Mouse (Mus musculus): Measurements from ENCODE around the gene Nudt16l1. TPM values are rescaled to one million over a fixed set of nuclear protein-coding genes. Genes with fewer than 3 reads are reported as not detected.

The Nudt16l1 gene
- polyA plus RNA-seq (2012; rRNA removed), result 102 and 104 TPM in 2 replicates

- peaks cover 11% of the 10 kb centered on the region; the same call in 1 of the 2 replicates for H3K4me1 ChIP-seq (ENCODE audit: control insufficient read depth, insufficient read depth, low read length)
- no peaks in the 10 kb centered on the region for H3K27me3 ChIP-seq (ENCODE audit: control insufficient read depth, insufficient read depth, low read length)
- H3K27ac ChIP-seq (ENCODE audit: insufficient read depth, low read length), result peak within 1 kb of the TSS; percentile 37
- no peak for TF ChIP-seq CTCF (IDR thresholded peaks at IDR 0.05; ENCODE audit: borderline replicate concordance, insufficient read depth, low read depth, low read length)
- TF ChIP-seq POLR2A (IDR thresholded peaks at IDR 0.05; ENCODE audit: borderline replicate concordance, insufficient read depth, low read length), result no peak
- peak within 1 kb of the TSS; percentile 87 for H3K4me3 ChIP-seq (replicated peaks; ENCODE audit: insufficient read depth, low read depth, low read length)
- WGBS, result 2% methylated on average over 2 of the region's 2 CpGs
- DNase-seq, result no peak
These were observed at the start of gene Nudt16l1 for GRCm38 (mm10) chr16:4938461-4938860. Gene Nudt16l1, plus strand, starts transcription at chr16:4938761.

DNA sequence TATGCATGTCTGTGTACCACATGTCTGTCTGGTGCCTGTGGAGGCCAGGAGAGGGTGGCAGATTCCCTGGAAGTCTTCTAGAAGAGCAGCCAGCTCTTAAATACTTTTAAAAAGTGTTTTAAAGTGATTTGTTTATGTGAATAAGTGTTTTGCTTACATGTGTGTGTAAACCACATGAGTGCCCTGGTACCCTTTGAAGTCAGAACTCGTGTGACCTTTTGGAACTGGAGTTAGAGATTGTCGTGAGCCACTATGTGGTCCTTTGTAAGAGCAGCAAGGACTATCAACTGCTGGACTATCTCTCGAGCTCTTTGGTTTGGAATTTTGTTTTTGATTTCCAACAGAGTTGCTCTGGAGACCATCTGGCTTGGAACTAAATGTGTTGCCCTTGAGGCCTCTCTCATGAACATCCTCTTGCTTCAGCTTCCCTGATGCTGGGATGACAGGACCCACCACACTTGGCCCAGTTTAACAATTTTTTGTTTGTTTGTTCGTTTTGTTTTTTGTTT, 48.3 kb upstream of the Nudt16l1 start:
- H3K4me3 ChIP-seq (replicated peaks; ENCODE audit: insufficient read depth, low read depth, low read length), result no peak overlapping the region
- DNase-seq, result no peak
- peaks cover 4% of the 10 kb centered on the region; the same call in 1 of the 2 replicates for H3K4me1 ChIP-seq (ENCODE audit: control insufficient read depth, insufficient read depth, low read length)
- TF ChIP-seq POLR2A (IDR thresholded peaks at IDR 0.05; ENCODE audit: borderline replicate concordance, insufficient read depth, low read length) (no peak), CTCF (IDR thresholded peaks at IDR 0.05; ENCODE audit: borderline replicate concordance, insufficient read depth, low read depth, low read length) (no peak)
- H3K27me3 ChIP-seq (ENCODE audit: control insufficient read depth, insufficient read depth, low read length), result no peaks in the 10 kb centered on the region
- WGBS, result 34% methylated on average over 4 of the region's 4 CpGs
- H3K27ac ChIP-seq (ENCODE audit: insufficient read depth, low read length), result no peak overlapping the region

DNA sequence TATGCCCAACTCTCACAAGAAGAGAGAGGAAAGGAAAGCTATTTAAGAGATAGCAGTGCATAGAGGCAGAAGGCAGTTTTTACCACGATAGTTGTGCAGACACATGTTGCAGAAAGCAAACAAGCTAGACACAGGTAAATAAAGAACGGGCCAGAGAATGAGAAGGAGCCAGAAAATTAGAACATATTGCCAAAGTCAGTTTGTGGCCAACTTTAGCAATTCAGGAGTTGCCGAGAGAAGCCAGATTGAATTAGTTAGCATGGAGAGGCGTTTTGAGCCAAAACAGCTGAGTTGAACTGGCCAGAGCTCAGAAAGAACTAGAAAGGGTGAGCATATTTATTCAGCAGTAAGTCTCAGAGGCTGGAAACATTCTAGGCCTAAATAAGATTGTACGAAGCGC, 46.4 kb upstream of the Nudt16l1 start:
- TF ChIP-seq POLR2A (IDR thresholded peaks at IDR 0.05; ENCODE audit: borderline replicate concordance, insufficient read depth, low read length), result no peak
- no peak for TF ChIP-seq CTCF (IDR thresholded peaks at IDR 0.05; ENCODE audit: borderline replicate concordance, insufficient read depth, low read depth, low read length)
- Histone ChIP-seq H3K27me3 (ENCODE audit: control insufficient read depth, insufficient read depth, low read length) (no peaks in the 10 kb centered on the region), H3K4me3 (replicated peaks; ENCODE audit: insufficient read depth, low read depth, low read length) (no peak overlapping the region), H3K4me1 (ENCODE audit: control insufficient read depth, insufficient read depth, low read length) (peaks cover 18% of the 10 kb centered on the region), H3K27ac (ENCODE audit: insufficient read depth, low read length) (no peak overlapping the region)
- WGBS, result 42% methylated on average over 6 of the region's 6 CpGs
- DNase-seq, result no peak

DNA sequence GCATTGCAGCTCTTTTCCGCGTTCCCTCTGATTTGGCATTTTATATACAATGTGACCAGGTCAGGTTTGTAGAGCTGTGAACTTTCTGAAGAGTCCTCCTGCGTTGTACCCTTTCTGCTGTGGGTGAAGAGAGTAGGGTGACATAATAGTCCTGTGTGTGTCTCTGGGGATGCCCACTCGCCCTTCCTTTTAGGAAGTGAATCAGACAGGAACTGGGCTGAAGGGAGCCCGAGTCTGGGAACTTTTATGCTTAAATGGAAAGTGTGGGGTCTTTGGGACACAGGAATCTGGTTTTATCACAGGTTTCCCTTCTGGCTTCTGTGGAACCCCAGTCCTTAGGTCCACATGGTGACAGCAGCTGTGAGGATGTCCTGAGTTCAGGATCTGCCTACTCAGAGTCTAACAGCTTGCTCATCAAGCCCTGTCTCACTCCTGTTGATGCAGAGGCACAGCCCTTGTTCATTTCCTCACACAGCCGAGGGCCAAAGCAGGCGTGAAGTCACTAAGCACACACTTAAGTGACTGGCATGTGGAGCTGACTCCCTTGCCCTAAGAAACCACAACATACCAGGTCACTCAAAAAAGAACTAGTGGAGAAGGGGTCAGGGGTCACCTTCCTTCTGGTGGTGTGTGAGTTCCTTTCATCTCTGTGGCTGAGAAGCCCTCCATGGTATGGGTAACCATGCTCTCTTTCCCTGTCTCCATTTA, 44.2 kb upstream of the Nudt16l1 start:
- TF ChIP-seq POLR2A (IDR thresholded peaks at IDR 0.05; ENCODE audit: borderline replicate concordance, insufficient read depth, low read length) (no peak), CTCF (IDR thresholded peaks at IDR 0.05; ENCODE audit: borderline replicate concordance, insufficient read depth, low read depth, low read length) (no peak)
- peaks cover 22% of the 10 kb centered on the region for H3K4me1 ChIP-seq (ENCODE audit: control insufficient read depth, insufficient read depth, low read length)
- H3K4me3 ChIP-seq (replicated peaks; ENCODE audit: insufficient read depth, low read depth, low read length), result no peak overlapping the region
- H3K27me3 ChIP-seq (ENCODE audit: control insufficient read depth, insufficient read depth, low read length), result no peaks in the 10 kb centered on the region
- no peak overlapping the region for H3K27ac ChIP-seq (ENCODE audit: insufficient read depth, low read length)
- WGBS, result 87% methylated on average over 7 of the region's 7 CpGs
- DNase-seq, result no peak

DNA sequence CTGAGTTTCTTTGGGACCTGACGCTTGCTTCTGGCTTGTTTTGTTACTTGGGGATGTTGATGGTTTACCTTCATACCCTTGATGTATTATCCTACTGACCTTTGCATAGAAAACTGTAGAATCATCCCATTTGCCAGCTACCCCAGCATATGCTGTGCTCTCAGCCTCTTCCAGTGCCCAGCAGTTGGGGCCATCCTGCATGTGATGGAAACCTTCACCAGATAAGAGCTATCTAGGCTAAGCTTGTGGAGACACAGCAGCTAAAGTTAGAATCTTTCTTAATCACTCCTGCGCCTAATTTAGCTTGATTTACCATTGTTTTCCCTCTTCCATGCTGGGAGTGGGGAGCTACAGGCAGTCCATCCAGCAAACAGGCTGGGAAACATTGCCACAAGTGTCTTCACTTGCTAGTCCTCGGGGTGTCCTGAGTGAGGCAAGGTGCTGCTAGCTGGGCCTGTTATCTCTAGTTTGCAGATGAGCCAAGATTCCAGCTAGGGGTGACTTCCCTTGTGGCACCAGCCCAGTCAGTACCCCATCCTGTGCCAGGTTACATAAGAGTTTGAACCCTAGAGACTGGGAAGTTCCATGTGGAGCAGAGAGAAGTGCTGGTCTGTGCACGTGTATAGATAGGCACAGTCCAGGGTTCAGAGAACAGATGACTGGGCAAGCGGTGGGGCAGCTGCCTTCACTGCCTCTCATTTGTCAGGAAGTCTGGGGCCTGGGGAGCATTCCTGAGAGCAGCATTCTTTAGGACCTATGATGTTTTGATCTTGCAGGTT, 42.1 kb upstream of the Nudt16l1 start:
- H3K4me3 ChIP-seq (replicated peaks; ENCODE audit: insufficient read depth, low read depth, low read length), result no peak overlapping the region
- no peaks in the 10 kb centered on the region for H3K27me3 ChIP-seq (ENCODE audit: control insufficient read depth, insufficient read depth, low read length)
- TF ChIP-seq CTCF (IDR thresholded peaks at IDR 0.05; ENCODE audit: borderline replicate concordance, insufficient read depth, low read depth, low read length) (no peak), POLR2A (IDR thresholded peaks at IDR 0.05; ENCODE audit: borderline replicate concordance, insufficient read depth, low read length) (no peak)
- H3K4me1 ChIP-seq (ENCODE audit: control insufficient read depth, insufficient read depth, low read length), result peaks cover 22% of the 10 kb centered on the region
- peak overlapping the region; percentile 54 for H3K27ac ChIP-seq (ENCODE audit: insufficient read depth, low read length)
- DNase-seq, result peak; percentile 61 to 74
- 32% methylated on average over 5 of the region's 5 CpGs for WGBS

DNA sequence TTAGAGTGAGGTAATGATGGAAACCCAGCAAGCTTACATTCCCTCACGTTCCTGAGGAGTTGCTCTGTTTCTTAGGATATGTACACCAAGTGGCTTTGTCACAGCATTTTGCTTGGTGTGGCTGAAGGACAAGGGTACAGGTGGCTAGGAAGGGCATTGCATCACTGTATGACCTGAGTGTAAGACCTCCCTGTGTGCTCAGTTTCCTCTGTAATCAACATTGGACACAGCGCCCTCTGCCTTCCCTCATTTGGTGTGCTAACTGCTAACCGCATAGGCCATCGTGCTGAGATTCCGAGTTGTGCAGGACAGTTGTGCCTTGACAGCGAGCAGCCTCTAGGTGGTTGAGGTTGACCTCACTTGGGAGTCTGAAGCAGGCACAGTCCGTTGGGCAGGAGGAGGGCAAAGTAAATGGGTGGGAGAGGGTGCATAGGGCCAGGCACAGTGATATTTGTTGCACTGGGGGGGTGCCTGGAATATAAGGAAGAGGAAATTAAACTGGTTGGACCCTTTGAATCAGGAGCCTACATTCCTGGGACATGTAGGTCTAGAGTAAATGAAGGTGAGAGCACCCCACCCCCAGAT, 41.3 kb upstream of the Nudt16l1 start:
- TF ChIP-seq POLR2A (IDR thresholded peaks at IDR 0.05; ENCODE audit: borderline replicate concordance, insufficient read depth, low read length) (no peak), CTCF (IDR thresholded peaks at IDR 0.05; ENCODE audit: borderline replicate concordance, insufficient read depth, low read depth, low read length) (peak; percentile 27; the same call in 1 of the 2 replicates)
- WGBS, result 53% methylated on average over 7 of the region's 7 CpGs
- DNase-seq, result no peak

DNA sequence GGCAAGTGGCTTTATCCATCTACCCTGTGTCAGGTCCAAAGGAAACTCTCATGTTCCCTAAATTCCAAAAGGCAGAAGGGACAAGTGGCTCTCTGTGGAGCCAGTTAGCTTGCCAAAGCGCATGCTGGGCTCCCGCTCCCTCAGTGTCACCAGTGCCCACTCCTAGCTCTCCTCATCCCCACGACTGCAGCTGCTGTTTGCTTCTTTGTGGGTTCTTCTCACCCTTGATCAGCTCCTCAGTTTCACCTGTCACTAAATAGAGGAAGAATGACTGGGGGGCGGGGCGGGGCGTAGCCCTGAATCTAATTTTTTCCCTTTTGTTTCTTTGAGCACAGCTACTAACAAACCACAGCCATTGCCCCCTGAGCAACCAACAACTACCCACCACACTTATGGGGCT, 39.7 kb upstream of the Nudt16l1 start:
- WGBS, result 68% methylated on average over 6 of the region's 6 CpGs
- Histone ChIP-seq H3K27me3 (ENCODE audit: control insufficient read depth, insufficient read depth, low read length) (no peaks in the 10 kb centered on the region), H3K4me1 (ENCODE audit: control insufficient read depth, insufficient read depth, low read length) (peaks cover 22% of the 10 kb centered on the region), H3K4me3 (replicated peaks; ENCODE audit: insufficient read depth, low read depth, low read length) (no peak overlapping the region), H3K27ac (ENCODE audit: insufficient read depth, low read length) (no peak overlapping the region)
- no peak for TF ChIP-seq POLR2A (IDR thresholded peaks at IDR 0.05; ENCODE audit: borderline replicate concordance, insufficient read depth, low read length)
- TF ChIP-seq CTCF (IDR thresholded peaks at IDR 0.05; ENCODE audit: borderline replicate concordance, insufficient read depth, low read depth, low read length), result no peak
- peak in 1 of 2 experiments; percentile 36 for DNase-seq

More for the DNA sequence above, 41.3 kb upstream of the Nudt16l1 start:
- no peaks in the 10 kb centered on the region for H3K27me3 ChIP-seq (ENCODE audit: control insufficient read depth, insufficient read depth, low read length)
- 0 out of 2 replicates have a peak overlapping the region, but pooled peaks have one; percentile 54 for H3K27ac ChIP-seq (ENCODE audit: insufficient read depth, low read length)
- H3K4me3 ChIP-seq (replicated peaks; ENCODE audit: insufficient read depth, low read depth, low read length), result no peak overlapping the region
- H3K4me1 ChIP-seq (ENCODE audit: control insufficient read depth, insufficient read depth, low read length), result peaks cover 22% of the 10 kb centered on the region

All from cerebellum, adult 2 months (tissue).